Mouse (Mus musculus) cerebellum, adult 2 months (tissue): Measurements from ENCODE around the gene Rps6ka5. TPM values are rescaled to one million over a fixed set of nuclear protein-coding genes. Genes with fewer than 3 reads are reported as not detected.

Experiments
- DNase-seq, 2 experiments: peaks; one replicate each; pipeline ENCODE4 v3.0.0; 2021
- H3K27ac ChIP-seq: fragments of 200-500 bp; 2 replicates; pipeline ENCODE4 v1.5.1; 2012; ENCODE audit warnings: low read length, control low read depth, inconsistent platforms; ENCODE audit not compliant: insufficient read depth
- H3K27me3 ChIP-seq: fragments of 200-500 bp; 2 replicates; pipeline ENCODE4 v1.6.1; 2012; ENCODE audit warnings: inconsistent platforms, mild to moderate bottlenecking, low read length, moderate library complexity; ENCODE audit not compliant: control insufficient read depth, insufficient read depth
- H3K4me1 ChIP-seq: fragments of 200-500 bp; 2 replicates; pipeline ENCODE4 v1.6.1; 2011; ENCODE audit warnings: low read length; ENCODE audit not compliant: control insufficient read depth, insufficient read depth
- H3K4me3 ChIP-seq: fragments of 200-500 bp; replicated peaks from 2 replicates; pipeline ENCODE3; 2011; ENCODE audit warnings: mild to moderate bottlenecking, low read depth, low read length, control low read depth; ENCODE audit not compliant: insufficient read depth
- CTCF ChIP-seq: fragments of 200-500 bp; IDR thresholded peaks from 2 replicates; pipeline ENCODE4 v1.5.1; 2011; ENCODE audit warnings: low read depth, mild to moderate bottlenecking, control low read depth, low read length, moderate library complexity, borderline replicate concordance; ENCODE audit not compliant: insufficient read depth
- POLR2A ChIP-seq: fragments of 200-500 bp; IDR thresholded peaks from 2 replicates; pipeline ENCODE4 v1.6.1; 2011; ENCODE audit warnings: low read length, control low read depth, borderline replicate concordance; ENCODE audit not compliant: insufficient read depth
- WGBS: fragments of 180-500 bp; shearing (Covaris S2); methylation state at CpG from one replicate; pipeline ENCODE4 v1.1.7; 2018; 5-methylcytosine and 5-hydroxymethylcytosine counted together
- polyA plus RNA-seq: library from polyadenylated mRNA; depleted of rRNA; stranded (reverse); fragments of >200 nt; gene quantifications from 2 replicates; pipeline ENCODE4 v1.2.3, GENCODE M21; 2012

The Rps6ka5 gene
- polyA plus RNA-seq, 1 experiment: 22.9 TPM

DNA sequence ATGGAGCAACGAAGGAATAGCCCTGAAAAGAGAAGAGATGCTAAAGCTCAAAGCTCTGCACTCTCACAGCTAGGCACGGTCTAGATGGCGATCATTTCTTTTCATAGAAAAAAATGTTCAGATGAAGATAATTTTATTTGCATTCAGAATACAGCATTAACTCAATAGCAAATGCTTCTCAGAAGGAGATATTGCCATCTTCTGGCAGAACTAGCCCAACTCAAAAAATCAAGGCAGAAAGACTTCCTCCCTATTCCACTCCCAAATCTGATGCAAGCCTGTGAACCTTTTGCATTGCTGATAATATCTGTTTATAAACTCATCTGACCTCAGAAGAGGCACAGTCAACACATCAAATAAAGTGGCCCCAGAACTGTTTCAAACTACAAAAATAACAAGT, 151.0 kb downstream of the Rps6ka5 start:
- 70% methylated on average over 3 of the region's 3 CpGs for WGBS
- no peak overlapping the region for H3K4me3 ChIP-seq
- H3K27me3 ChIP-seq: no peaks in the 10 kb centered on the region
- no peak for DNase-seq
- TF ChIP-seq CTCF (no peak), POLR2A (no peak)
- H3K27ac ChIP-seq: no peak overlapping the region
- no peaks in the 10 kb centered on the region for H3K4me1 ChIP-seq

GRCm38 (mm10) chr12:100570522-100571072, 156.2 kb downstream of the Rps6ka5 start:
- no peak overlapping the region for H3K27ac ChIP-seq

GRCm38 (mm10) chr12:100568831-100569230, 158.0 kb downstream of the Rps6ka5 start:
- H3K27ac ChIP-seq: no peak overlapping the region
- no peaks in the 10 kb centered on the region for H3K4me1 ChIP-seq
- H3K27me3 ChIP-seq: no peaks in the 10 kb centered on the region
- no peak overlapping the region for H3K4me3 ChIP-seq
- DNase-seq: no peak
- WGBS: 76% methylated on average over 7 of the region's 7 CpGs
- TF ChIP-seq CTCF (no peak), POLR2A (no peak)

More at GRCm38 (mm10) chr12:100570522-100571072, 156.2 kb downstream of the Rps6ka5 start:
- no peaks in the 10 kb centered on the region for H3K27me3 ChIP-seq
- no peak for TF ChIP-seq POLR2A
- no peak for TF ChIP-seq CTCF
- WGBS: 74% methylated on average over 12 of the region's 12 CpGs
- no peaks in the 10 kb centered on the region for H3K4me1 ChIP-seq
- DNase-seq: no peak
- H3K4me3 ChIP-seq: no peak overlapping the region

DNA sequence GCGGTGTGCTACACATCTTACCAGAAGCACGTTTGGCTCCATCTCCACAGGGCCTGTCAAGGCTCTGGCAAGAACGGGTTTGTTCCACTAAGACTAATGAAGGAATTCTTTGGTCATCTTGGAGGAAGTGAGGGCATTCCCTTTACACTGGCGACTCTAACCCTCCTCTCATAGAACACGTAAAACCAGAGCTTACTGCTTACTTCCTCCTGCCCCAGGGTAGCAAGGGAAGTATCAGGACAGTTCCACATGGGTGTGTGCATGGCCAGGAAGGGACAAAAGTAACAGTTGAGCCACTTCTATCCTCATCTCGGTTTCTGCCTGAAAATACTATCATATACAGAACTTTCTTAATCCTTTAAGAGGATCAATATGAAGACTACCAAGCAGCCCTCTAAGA, 158.7 kb downstream of the Rps6ka5 start:
- TF ChIP-seq POLR2A (no peak), CTCF (no peak)
- Histone ChIP-seq H3K27ac (no peak overlapping the region), H3K4me3 (no peak overlapping the region), H3K27me3 (no peaks in the 10 kb centered on the region), H3K4me1 (no peaks in the 10 kb centered on the region)
- no peak for DNase-seq
- 86% methylated on average over 6 of the region's 6 CpGs for WGBS

GRCm38 (mm10) chr12:100567627-100568026, 159.2 kb downstream of the Rps6ka5 start:
- no peaks in the 10 kb centered on the region for H3K4me1 ChIP-seq
- H3K4me3 ChIP-seq: no peak overlapping the region
- DNase-seq: no peak
- TF ChIP-seq CTCF (no peak), POLR2A (no peak)
- no peak overlapping the region for H3K27ac ChIP-seq
- 82% methylated on average over 3 of the region's 3 CpGs for WGBS
- no peaks in the 10 kb centered on the region for H3K27me3 ChIP-seq

GRCm38 (mm10) chr12:100553675-100554074, 173.1 kb downstream of the Rps6ka5 start:
- H3K4me1 ChIP-seq: no peaks in the 10 kb centered on the region
- TF ChIP-seq CTCF: no peak
- TF ChIP-seq POLR2A: no peak
- WGBS: 87% methylated on average over 6 of the region's 6 CpGs
- H3K27ac ChIP-seq: no peak overlapping the region
- no peak for DNase-seq
- H3K4me3 ChIP-seq: no peak overlapping the region
- H3K27me3 ChIP-seq: no peaks in the 10 kb centered on the region

DNA sequence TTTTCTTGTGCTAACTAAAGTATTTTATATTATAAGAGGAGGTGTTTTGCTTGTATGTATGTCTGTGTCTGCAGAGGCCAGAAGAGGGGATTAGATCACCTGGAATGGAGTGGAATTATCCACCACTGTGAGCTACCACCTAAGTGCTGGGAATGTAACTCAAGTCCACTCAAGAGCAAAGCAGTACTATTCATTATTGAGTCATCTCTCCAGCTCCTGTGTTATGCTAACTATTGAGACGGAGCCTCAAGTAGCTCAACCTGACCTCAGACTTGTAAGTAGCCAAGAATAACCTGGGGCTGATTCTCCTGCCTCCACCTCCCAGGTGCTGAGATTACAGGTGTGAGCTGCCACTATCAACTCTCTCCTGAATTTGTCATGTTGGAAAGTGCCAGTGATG, 174.8 kb downstream of the Rps6ka5 start:
- Histone ChIP-seq H3K27me3 (no peaks in the 10 kb centered on the region), H3K4me1 (no peaks in the 10 kb centered on the region), H3K4me3 (no peak overlapping the region), H3K27ac (no peak overlapping the region)
- 100% methylated on average over 1 of the region's 1 CpGs for WGBS
- no peak for TF ChIP-seq CTCF
- TF ChIP-seq POLR2A: no peak
- DNase-seq: no peak

DNA sequence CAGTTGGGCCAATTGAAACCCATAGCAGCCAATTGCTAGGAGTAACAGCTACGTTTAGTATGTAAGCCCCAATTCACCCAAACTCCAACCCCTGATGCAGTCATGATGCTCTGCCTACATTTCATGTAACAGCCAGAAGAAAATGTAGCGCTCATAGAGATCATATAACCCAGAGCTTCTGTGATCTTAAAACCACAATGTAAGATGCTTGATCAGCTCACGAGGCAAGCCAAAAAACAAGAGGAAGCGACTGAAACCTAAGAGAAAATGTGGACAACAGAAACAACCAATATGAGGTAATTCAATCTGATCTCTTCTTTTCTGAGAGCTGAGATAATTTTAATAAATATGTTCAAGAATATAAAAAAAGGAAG, 182.6 kb downstream of the Rps6ka5 start:
- Histone ChIP-seq H3K27me3 (no peaks in the 10 kb centered on the region), H3K27ac (no peak overlapping the region), H3K4me1 (no peaks in the 10 kb centered on the region), H3K4me3 (no peak overlapping the region)
- no peak for DNase-seq
- 96% methylated on average over 4 of the region's 4 CpGs for WGBS
- TF ChIP-seq POLR2A (no peak), CTCF (no peak)
